Mouse (Mus musculus): ENCODE data around the gene Fam98a. TPM values are rescaled to one million over a fixed set of nuclear protein-coding genes. Genes with fewer than 3 reads are reported as not detected.

The Fam98a gene
- polyA plus RNA-seq, 1 experiment from 2014 or later = 27.4 TPM

- no peak for DNase-seq (ENCODE audit: extremely low spot score, low spot score)
- Histone ChIP-seq H3K27ac (no peak overlapping the region), H3K9me3 (no peaks in the 10 kb centered on the region), H3K27me3 (ENCODE audit: poor library complexity, severe bottlenecking) (no peaks in the 10 kb centered on the region), H3K4me1 (no peaks in the 10 kb centered on the region), H3K4me3 (no peak overlapping the region), H3K36me3 (replicated peaks) (peaks cover 43% of the 10 kb centered on the region)
- 69% methylated on average over 6 of the region's 6 CpGs for WGBS
Measured at GRCm38 (mm10) chr17:75536396-75537049, 15.2 kb downstream of the Fam98a start.

GRCm38 (mm10) chr17:75535612-75536011 is 16.1 kb downstream of the Fam98a start:
- no peak overlapping the region for H3K27ac ChIP-seq
- no peaks in the 10 kb centered on the region for H3K27me3 ChIP-seq (ENCODE audit: poor library complexity, severe bottlenecking)
- no peak overlapping the region for H3K4me3 ChIP-seq
- DNase-seq (ENCODE audit: extremely low spot score, low spot score) = no peak
- H3K9me3 ChIP-seq = no peaks in the 10 kb centered on the region
- H3K36me3 ChIP-seq (replicated peaks) = peaks cover 43% of the 10 kb centered on the region
- WGBS = 95% methylated on average over 4 of the region's 4 CpGs
- no peaks in the 10 kb centered on the region for H3K4me1 ChIP-seq

GRCm38 (mm10) chr17:75534314-75535020 is 17.3 kb downstream of the Fam98a start:
- no peak overlapping the region for H3K4me3 ChIP-seq
- H3K4me1 ChIP-seq = no peaks in the 10 kb centered on the region
- peaks cover 38% of the 10 kb centered on the region for H3K36me3 ChIP-seq (replicated peaks)
- WGBS = 78% methylated on average over 12 of the region's 12 CpGs
- no peak overlapping the region for H3K27ac ChIP-seq
- H3K27me3 ChIP-seq (ENCODE audit: poor library complexity, severe bottlenecking) = no peaks in the 10 kb centered on the region
- H3K9me3 ChIP-seq = no peaks in the 10 kb centered on the region
- DNase-seq (ENCODE audit: extremely low spot score, low spot score) = no peak

- H3K27ac ChIP-seq = no peak overlapping the region
- DNase-seq (ENCODE audit: extremely low spot score, low spot score) = no peak
- 92% methylated on average over 6 of the region's 6 CpGs for WGBS
- H3K4me1 ChIP-seq = no peaks in the 10 kb centered on the region
- no peaks in the 10 kb centered on the region for H3K27me3 ChIP-seq (ENCODE audit: poor library complexity, severe bottlenecking)
- no peaks in the 10 kb centered on the region for H3K9me3 ChIP-seq
- H3K36me3 ChIP-seq (replicated peaks) = peaks cover 23% of the 10 kb centered on the region
- H3K4me3 ChIP-seq = no peak overlapping the region
Measured at GRCm38 (mm10) chr17:75532469-75532986, 19.2 kb downstream of the Fam98a start.

GRCm38 (mm10) chr17:75529222-75529935 is 22.4 kb downstream of the Fam98a start:
- no peak for DNase-seq (ENCODE audit: extremely low spot score, low spot score)
- H3K4me1 ChIP-seq = no peaks in the 10 kb centered on the region
- H3K36me3 ChIP-seq (replicated peaks) = peaks cover 6% of the 10 kb centered on the region
- no peak overlapping the region for H3K27ac ChIP-seq
- WGBS = 89% methylated on average over 14 of the region's 14 CpGs
- H3K4me3 ChIP-seq = no peak overlapping the region
- H3K27me3 ChIP-seq (ENCODE audit: poor library complexity, severe bottlenecking) = no peaks in the 10 kb centered on the region
- no peaks in the 10 kb centered on the region for H3K9me3 ChIP-seq

GRCm38 (mm10) chr17:75526411-75526810 is 25.3 kb downstream of the Fam98a start:
- no peak for DNase-seq (ENCODE audit: extremely low spot score, low spot score)
- Histone ChIP-seq H3K4me1 (peaks cover 14% of the 10 kb centered on the region), H3K9me3 (no peaks in the 10 kb centered on the region), H3K36me3 (replicated peaks) (peaks cover 6% of the 10 kb centered on the region), H3K27ac (no peak overlapping the region), H3K27me3 (ENCODE audit: poor library complexity, severe bottlenecking) (no peaks in the 10 kb centered on the region), H3K4me3 (no peak overlapping the region)
- 94% methylated on average over 1 of the region's 1 CpGs for WGBS

GRCm38 (mm10) chr17:75523812-75524211 is 27.9 kb downstream of the Fam98a start:
- no peaks in the 10 kb centered on the region for H3K36me3 ChIP-seq (replicated peaks)
- no peaks in the 10 kb centered on the region for H3K27me3 ChIP-seq (ENCODE audit: poor library complexity, severe bottlenecking)
- H3K27ac ChIP-seq = no peak overlapping the region
- no peaks in the 10 kb centered on the region for H3K9me3 ChIP-seq
- DNase-seq (ENCODE audit: extremely low spot score, low spot score) = no peak
- 69% methylated on average over 3 of the region's 3 CpGs for WGBS
- H3K4me1 ChIP-seq = peaks cover 20% of the 10 kb centered on the region
- no peak overlapping the region for H3K4me3 ChIP-seq

GRCm38 (mm10) chr17:75522347-75523065 is 29.2 kb downstream of the Fam98a start:
- Histone ChIP-seq H3K4me1 (peaks cover 20% of the 10 kb centered on the region), H3K9me3 (no peaks in the 10 kb centered on the region), H3K27ac (no peak overlapping the region), H3K4me3 (no peak overlapping the region), H3K36me3 (replicated peaks) (no peaks in the 10 kb centered on the region), H3K27me3 (ENCODE audit: poor library complexity, severe bottlenecking) (no peaks in the 10 kb centered on the region)
- 21% methylated on average over 9 of the region's 9 CpGs for WGBS
- DNase-seq (ENCODE audit: extremely low spot score, low spot score) = no peak

- Histone ChIP-seq H3K36me3 (replicated peaks) (no peaks in the 10 kb centered on the region), H3K27ac (no peak overlapping the region), H3K27me3 (ENCODE audit: poor library complexity, severe bottlenecking) (no peaks in the 10 kb centered on the region), H3K4me3 (no peak overlapping the region), H3K9me3 (no peaks in the 10 kb centered on the region), H3K4me1 (peaks cover 20% of the 10 kb centered on the region)
- WGBS = 17% methylated on average over 6 of the region's 6 CpGs
- no peak for DNase-seq (ENCODE audit: extremely low spot score, low spot score)
Measured at GRCm38 (mm10) chr17:75521236-75521842, 30.4 kb downstream of the Fam98a start.

- Histone ChIP-seq H3K36me3 (replicated peaks) (no peaks in the 10 kb centered on the region), H3K27me3 (ENCODE audit: poor library complexity, severe bottlenecking) (no peaks in the 10 kb centered on the region), H3K9me3 (no peaks in the 10 kb centered on the region), H3K4me1 (peaks cover 20% of the 10 kb centered on the region), H3K27ac (no peak overlapping the region), H3K4me3 (no peak overlapping the region)
- no peak for DNase-seq (ENCODE audit: extremely low spot score, low spot score)
- WGBS = 91% methylated on average over 8 of the region's 8 CpGs
Measured at GRCm38 (mm10) chr17:75519239-75519900, 32.4 kb downstream of the Fam98a start.

- Histone ChIP-seq H3K4me1 (peaks cover 20% of the 10 kb centered on the region), H3K4me3 (no peak overlapping the region), H3K27ac (no peak overlapping the region), H3K27me3 (ENCODE audit: poor library complexity, severe bottlenecking) (no peaks in the 10 kb centered on the region), H3K36me3 (replicated peaks) (no peaks in the 10 kb centered on the region), H3K9me3 (no peaks in the 10 kb centered on the region)
- no peak for DNase-seq (ENCODE audit: extremely low spot score, low spot score)
- 62% methylated on average over 8 of the region's 8 CpGs for WGBS
Measured at GRCm38 (mm10) chr17:75518181-75518901, 33.4 kb downstream of the Fam98a start.

Measured in forebrain, embryonic 10.5 days (tissue).